Mouse (Mus musculus) intestine, embryonic 16.5 days (tissue): ENCODE measurements at regions not wholly inside any gene's neighbourhood (a gene's known extent, or its start where the extent isn't known, plus 50 kb on each side); places are given as distances from the start of the nearest gene placed in this dataset.

Source experiments
- ATAC-seq: fragments of 200-750 bp; cut with Nextera tagmentation; 2 replicates; pipeline ENCODE4 v1.8.0; 2017; ENCODE audit warnings: moderate TSS enrichment, moderate library complexity
- H3K27ac ChIP-seq: fragments of 300-500 bp; sonication (generic); 2 replicates; pipeline ENCODE4 v1.5.1; 2014; ENCODE audit warnings: mild to moderate bottlenecking, low read length
- H3K27me3 ChIP-seq: fragments of 300-500 bp; sonication (generic); replicated peaks from 2 replicates; pipeline ENCODE4 v1.6.1; 2014; ENCODE audit warnings: low read length, control low read depth, mixed read lengths; ENCODE audit not compliant: control insufficient read depth, insufficient read depth
- H3K36me3 ChIP-seq: fragments of 300-500 bp; sonication (generic); 2 replicates; pipeline ENCODE4 v1.6.1; 2014; ENCODE audit warnings: low read length, control low read depth; ENCODE audit not compliant: control insufficient read depth, insufficient read depth
- H3K4me1 ChIP-seq: fragments of 300-500 bp; sonication (generic); 2 replicates; pipeline ENCODE4 v1.6.1; 2014; ENCODE audit warnings: low read length, control low read depth, mixed read lengths; ENCODE audit not compliant: control insufficient read depth, insufficient read depth
- H3K4me2 ChIP-seq: fragments of 300-500 bp; sonication (generic); 2 replicates; pipeline ENCODE4 v1.6.1; 2014; ENCODE audit warnings: low read depth, low read length, control low read depth
- H3K4me3 ChIP-seq: fragments of 300-500 bp; sonication (generic); 2 replicates; pipeline ENCODE4 v1.5.1; 2014; ENCODE audit warnings: mild to moderate bottlenecking, low read length
- H3K9ac ChIP-seq: fragments of 300-500 bp; sonication (generic); 2 replicates; pipeline ENCODE4 v1.6.1; 2014; ENCODE audit warnings: low read depth, low read length
- H3K9me3 ChIP-seq: fragments of 300-500 bp; sonication (generic); 2 replicates; pipeline ENCODE4 v1.6.1; 2016; ENCODE audit warnings: low read length, control low read depth; ENCODE audit not compliant: control insufficient read depth
- WGBS: fragments of 180-500 bp; shearing (Covaris S2); extraction: QIAGEN DNeasy Blood & Tissue Kit; methylation state at CpG from one replicate; pipeline ENCODE4 v1.1.7; 2014; 5-methylcytosine and 5-hydroxymethylcytosine counted together

GRCm38 (mm10) chr14:72371702-72372277 is 119.8 kb downstream of the Gm9195 start:
- Histone ChIP-seq H3K4me3 (no peak overlapping the region), H3K36me3 (no peaks in the 10 kb centered on the region), H3K9ac (no peak overlapping the region), H3K27ac (no peak overlapping the region), H3K4me2 (no peak overlapping the region), H3K27me3 (no peaks in the 10 kb centered on the region), H3K4me1 (no peaks in the 10 kb centered on the region), H3K9me3 (no peaks in the 10 kb centered on the region)
- 11% methylated on average over 10 of the region's 10 CpGs for WGBS
- ATAC-seq: peak; percentile 46

DNA sequence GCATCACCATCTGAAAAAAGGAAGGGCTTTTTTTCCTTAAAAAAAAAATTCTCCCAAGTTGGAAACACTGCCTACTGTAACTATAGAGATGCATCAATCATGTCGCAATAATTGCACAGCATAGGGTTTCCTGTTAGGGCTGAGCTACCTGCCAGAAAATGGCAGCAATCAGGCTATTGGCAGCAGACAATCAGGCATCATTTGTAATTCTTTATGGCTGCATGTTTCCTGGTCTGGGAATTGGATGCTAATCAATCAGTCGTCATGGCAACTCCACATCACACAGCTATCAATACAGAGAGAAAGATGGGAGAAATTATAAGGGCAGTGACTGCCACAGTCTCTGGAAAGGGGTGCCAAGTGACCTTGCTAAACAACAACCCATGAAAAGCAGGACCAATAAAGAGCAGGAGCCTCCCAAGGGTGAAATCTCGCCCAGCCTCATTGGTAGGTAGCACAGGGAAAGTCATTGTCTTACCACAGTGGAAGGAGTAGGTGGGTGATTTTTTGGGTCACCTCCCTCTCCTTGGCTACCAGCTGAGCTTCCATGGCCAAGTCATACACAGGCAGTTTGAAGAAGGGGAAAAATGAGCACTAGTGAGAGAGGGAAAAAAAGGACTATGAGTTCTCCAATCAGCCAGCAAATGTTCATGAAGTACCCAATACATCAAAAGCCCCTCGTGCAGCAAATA is 130.7 kb downstream of the Gm9195 start:
- no peaks in the 10 kb centered on the region for H3K27me3 ChIP-seq
- 86% methylated on average over 4 of the region's 4 CpGs for WGBS
- H3K9me3 ChIP-seq: no peaks in the 10 kb centered on the region
- ATAC-seq: no peak
- no peak overlapping the region for H3K4me3 ChIP-seq
- no peak overlapping the region for H3K27ac ChIP-seq
- no peaks in the 10 kb centered on the region for H3K36me3 ChIP-seq
- H3K4me1 ChIP-seq: no peaks in the 10 kb centered on the region
- H3K4me2 ChIP-seq: no peak overlapping the region
- no peak overlapping the region for H3K9ac ChIP-seq

GRCm38 (mm10) chr14:72360181-72360580 is 131.5 kb downstream of the Gm9195 start:
- no peak for ATAC-seq
- Histone ChIP-seq H3K4me2 (no peak overlapping the region), H3K27me3 (no peaks in the 10 kb centered on the region), H3K9ac (no peak overlapping the region), H3K9me3 (no peaks in the 10 kb centered on the region), H3K4me3 (no peak overlapping the region), H3K27ac (no peak overlapping the region), H3K4me1 (no peaks in the 10 kb centered on the region), H3K36me3 (no peaks in the 10 kb centered on the region)
- 81% methylated on average over 7 of the region's 7 CpGs for WGBS

- no peaks in the 10 kb centered on the region for H3K9me3 ChIP-seq
- H3K27ac ChIP-seq: no peak overlapping the region
- H3K36me3 ChIP-seq: no peaks in the 10 kb centered on the region
- H3K27me3 ChIP-seq: no peaks in the 10 kb centered on the region
- H3K4me3 ChIP-seq: no peak overlapping the region
- H3K4me2 ChIP-seq: no peak overlapping the region
- no peaks in the 10 kb centered on the region for H3K4me1 ChIP-seq
- no peak overlapping the region for H3K9ac ChIP-seq
- no peak for ATAC-seq
- 87% methylated on average over 3 of the region's 3 CpGs for WGBS
These were observed 133.7 kb downstream of the Gm9195 start for GRCm38 (mm10) chr14:72357915-72358314.

GRCm38 (mm10) chr14:72342181-72342580 is 149.5 kb downstream of the Gm9195 start:
- no peak overlapping the region for H3K4me3 ChIP-seq
- H3K27ac ChIP-seq: no peak overlapping the region
- H3K4me1 ChIP-seq: peaks cover 9% of the 10 kb centered on the region
- peak; percentile 68 for ATAC-seq
- H3K4me2 ChIP-seq: no peak overlapping the region
- H3K9me3 ChIP-seq: no peaks in the 10 kb centered on the region
- H3K9ac ChIP-seq: no peak overlapping the region
- H3K27me3 ChIP-seq: no peaks in the 10 kb centered on the region
- H3K36me3 ChIP-seq: no peaks in the 10 kb centered on the region
- WGBS: 40% methylated on average over 5 of the region's 5 CpGs

DNA sequence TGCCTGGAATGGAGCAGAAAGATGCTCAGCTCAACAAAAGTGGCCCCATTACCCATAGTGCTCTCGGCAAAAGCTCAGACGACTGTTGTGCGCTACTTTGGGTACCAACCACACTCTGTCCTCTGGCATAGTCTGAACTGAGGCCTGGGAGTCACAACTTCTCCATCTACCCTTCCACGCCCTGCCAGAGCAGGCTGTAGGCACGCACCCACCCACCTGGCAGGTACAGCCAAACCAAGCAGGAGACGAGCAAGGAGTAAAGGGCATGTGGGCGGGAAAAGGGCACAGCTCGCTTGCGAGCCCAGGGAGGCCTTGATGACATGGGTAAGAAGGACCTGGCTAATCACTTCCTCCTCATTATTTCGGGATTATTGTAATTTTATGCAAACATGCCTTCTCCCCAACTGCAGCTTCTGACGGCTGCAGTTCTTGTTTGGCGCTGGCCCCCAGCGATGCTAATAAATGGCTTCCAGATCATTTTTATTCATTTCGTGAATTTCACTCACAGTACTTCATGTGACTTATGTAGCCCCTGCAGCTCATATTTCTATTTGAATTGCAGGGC is 150.0 kb downstream of the Gm9195 start:
- Histone ChIP-seq H3K4me2 (no peak overlapping the region), H3K4me3 (no peak overlapping the region), H3K27me3 (no peaks in the 10 kb centered on the region), H3K27ac (no peak overlapping the region), H3K4me1 (peaks cover 9% of the 10 kb centered on the region), H3K9me3 (no peaks in the 10 kb centered on the region), H3K36me3 (no peaks in the 10 kb centered on the region), H3K9ac (no peak overlapping the region)
- no peak for ATAC-seq
- WGBS: 56% methylated on average over 14 of the region's 14 CpGs

GRCm38 (mm10) chr14:72338046-72338445 is 153.6 kb downstream of the Gm9195 start:
- H3K9ac ChIP-seq: no peak overlapping the region
- no peaks in the 10 kb centered on the region for H3K9me3 ChIP-seq
- H3K4me2 ChIP-seq: no peak overlapping the region
- H3K36me3 ChIP-seq: no peaks in the 10 kb centered on the region
- ATAC-seq: no peak
- no peaks in the 10 kb centered on the region for H3K27me3 ChIP-seq
- no peak overlapping the region for H3K4me3 ChIP-seq
- H3K4me1 ChIP-seq: peaks cover 9% of the 10 kb centered on the region
- no peak overlapping the region for H3K27ac ChIP-seq
- 76% methylated on average over 1 of the region's 1 CpGs for WGBS

DNA sequence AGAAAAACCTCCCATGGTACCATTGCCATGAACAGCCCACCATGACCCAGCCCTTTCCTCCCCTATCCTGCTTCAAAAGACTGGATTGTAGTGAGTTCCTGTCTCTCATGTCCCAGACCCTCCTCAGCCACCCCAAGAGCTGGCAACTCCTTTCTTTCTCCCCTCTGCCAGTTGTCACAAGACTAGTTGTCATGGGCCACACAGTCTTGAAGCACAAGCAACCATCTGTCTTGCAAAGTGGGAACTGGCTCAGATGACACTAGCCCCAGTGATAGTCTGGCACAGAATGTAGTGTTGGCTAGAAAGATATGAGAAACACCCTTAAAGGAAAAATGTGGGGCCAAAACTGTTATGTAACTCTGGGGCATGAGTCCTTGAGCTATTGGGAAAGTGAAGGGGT is 187.8 kb downstream of the Gm9195 start:
- Histone ChIP-seq H3K4me2 (no peak overlapping the region), H3K36me3 (no peaks in the 10 kb centered on the region), H3K9ac (no peak overlapping the region), H3K4me1 (no peaks in the 10 kb centered on the region), H3K27ac (no peak overlapping the region), H3K27me3 (no peaks in the 10 kb centered on the region), H3K4me3 (no peak overlapping the region), H3K9me3 (no peaks in the 10 kb centered on the region)
- no peak for ATAC-seq

- H3K9ac ChIP-seq: no peak overlapping the region
- H3K36me3 ChIP-seq: no peaks in the 10 kb centered on the region
- no peak overlapping the region for H3K4me2 ChIP-seq
- no peak overlapping the region for H3K27ac ChIP-seq
- no peaks in the 10 kb centered on the region for H3K9me3 ChIP-seq
- ATAC-seq: no peak
- no peak overlapping the region for H3K4me3 ChIP-seq
- 75% methylated on average over 1 of the region's 1 CpGs for WGBS
- H3K4me1 ChIP-seq: no peaks in the 10 kb centered on the region
- H3K27me3 ChIP-seq: no peaks in the 10 kb centered on the region
These were observed 191.6 kb downstream of the Gm9195 start for GRCm38 (mm10) chr14:72300026-72300425.
